Mouse (Mus musculus): ENCODE results near the gene Fbxl19.
"Not testable (repeated sequence)": the region's sequence is repeated elsewhere in the genome, so short reads cannot be mapped to it uniquely, and the experiment has no call there.

The Fbxl19 gene

GRCm38 (mm10) chr7:127730170-127730569 lies 14.2 kb upstream of the Fbxl19 start:
- DNase-seq (ENCODE audit: low read depth), result no peak

GRCm38 (mm10) chr7:127732066-127732465 lies 12.3 kb upstream of the Fbxl19 start, which contains the start of gene Ctf2:
TSS of gene Ctf2 (minus strand) at chr7:127732166.
- DNase-seq (ENCODE audit: low read depth), result not testable (repeated sequence)

GRCm38 (mm10) chr7:127745251-127745651 lies 908 bp downstream of the Fbxl19 start:
- DNase-seq (ENCODE audit: low read depth), result peak; percentile 91

DNA sequence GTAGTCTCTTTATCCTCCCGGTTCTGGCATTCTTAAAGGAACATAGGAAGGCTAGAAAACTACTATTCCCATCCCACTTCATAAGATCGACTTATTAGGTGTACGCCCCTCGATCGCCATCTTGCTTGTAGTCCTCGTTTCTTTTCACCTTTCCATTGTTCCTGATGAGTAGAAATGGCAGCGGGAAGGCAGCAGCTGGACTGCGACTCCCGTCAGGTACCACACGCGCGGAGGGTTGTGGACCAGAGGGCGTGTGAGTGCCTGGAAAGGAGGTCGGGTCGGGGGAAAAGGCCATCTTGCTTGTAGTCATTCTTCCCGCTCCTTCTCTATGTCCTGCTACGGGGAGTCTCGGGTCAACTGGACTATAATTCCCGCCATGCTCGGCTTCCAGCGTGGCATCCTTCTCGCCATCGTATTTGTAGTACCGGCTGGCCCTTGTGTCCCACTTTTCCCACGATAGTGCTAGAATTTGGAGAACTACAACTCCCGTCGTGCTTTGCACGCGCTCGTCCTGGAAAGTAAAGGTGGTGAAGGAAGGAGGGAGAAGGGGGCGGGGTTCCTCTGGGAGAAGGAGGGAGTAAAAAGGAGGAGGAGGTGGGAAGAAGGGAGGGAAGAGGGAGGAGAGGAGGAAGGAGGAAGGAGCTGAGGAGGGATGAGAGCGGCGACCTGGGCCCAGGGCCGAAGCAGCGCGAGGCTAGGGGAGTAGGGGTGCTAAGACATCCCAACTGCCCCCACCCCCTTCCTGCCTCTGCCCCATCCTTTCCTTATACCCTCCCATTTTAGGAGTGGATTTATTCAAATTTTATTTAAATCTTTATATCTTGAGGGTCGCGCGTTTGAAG lies 1.5 kb downstream of the Fbxl19 start:
- peak; percentile 86 for DNase-seq (ENCODE audit: low read depth)

- peak; percentile 24 for DNase-seq (ENCODE audit: low read depth)
These were observed 2.5 kb downstream of the Fbxl19 start for GRCm38 (mm10) chr7:127746494-127747491.

- no peak for DNase-seq (ENCODE audit: low read depth)
These were observed 3.4 kb downstream of the Fbxl19 start for GRCm38 (mm10) chr7:127747559-127748234.

- DNase-seq (ENCODE audit: low read depth), result no peak
These were observed 3.9 kb downstream of the Fbxl19 start for GRCm38 (mm10) chr7:127748235-127748560.

DNA sequence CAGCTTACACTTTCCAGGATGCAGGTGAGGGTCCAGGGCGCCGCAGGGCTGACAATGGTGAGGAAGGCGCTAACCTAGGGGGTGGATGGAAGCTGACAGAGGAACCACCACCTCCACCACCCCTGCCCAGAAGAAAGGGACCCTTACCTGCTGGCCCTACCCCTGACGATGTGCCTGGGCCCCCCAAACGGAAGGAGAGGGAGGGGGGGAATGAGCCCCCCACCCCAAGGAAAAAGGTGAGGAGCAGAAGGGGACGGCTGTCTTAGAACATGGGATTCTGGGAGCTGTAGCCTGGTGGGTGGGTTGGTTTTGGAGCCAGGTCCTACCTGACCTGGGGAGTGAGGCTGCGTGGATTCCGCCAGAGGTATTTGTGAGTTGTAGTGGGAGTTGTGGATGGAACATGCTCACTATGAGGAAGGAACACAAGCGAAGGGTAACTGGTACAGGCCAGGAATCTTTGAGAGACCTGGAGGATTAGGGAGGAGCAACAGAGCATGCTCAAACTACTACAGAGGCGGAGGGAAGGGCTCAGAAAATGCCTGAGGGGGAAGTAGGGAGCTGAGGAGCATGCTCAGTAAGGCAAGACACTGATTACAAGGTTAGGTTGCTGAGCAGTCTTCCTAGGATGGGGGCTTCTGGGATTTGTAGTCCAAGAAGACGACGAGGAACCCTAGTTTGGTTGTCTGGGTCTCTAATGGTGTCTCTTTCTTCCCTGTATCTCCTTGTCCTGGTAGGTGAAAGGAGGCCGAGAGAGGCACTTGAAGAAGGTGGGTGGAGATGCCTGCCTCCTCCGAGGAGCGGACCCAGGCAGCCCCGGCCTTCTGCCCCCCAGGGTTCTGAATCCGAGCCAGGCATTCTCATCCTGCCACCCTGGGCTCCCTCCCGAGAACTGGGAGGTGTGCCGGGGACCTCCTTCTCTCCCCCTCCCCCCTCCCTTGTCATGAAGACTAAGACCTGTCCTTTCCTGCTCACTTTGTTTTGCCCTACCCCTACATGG lies 6.1 kb downstream of the Fbxl19 start:
- DNase-seq (ENCODE audit: low read depth), result no peak

GRCm38 (mm10) chr7:127751619-127752018 lies 7.3 kb downstream of the Fbxl19 start:
- no peak for DNase-seq (ENCODE audit: low read depth)

- DNase-seq (ENCODE audit: low read depth), result no peak
These were observed 7.7 kb downstream of the Fbxl19 start for GRCm38 (mm10) chr7:127752069-127752468.

- DNase-seq (ENCODE audit: low read depth), result no peak
These were observed 8.8 kb downstream of the Fbxl19 start for GRCm38 (mm10) chr7:127753158-127753557.

- DNase-seq (ENCODE audit: low read depth), result no peak
These were observed 9.4 kb downstream of the Fbxl19 start for GRCm38 (mm10) chr7:127753741-127754140.

GRCm38 (mm10) chr7:127759716-127760115 lies 15.4 kb downstream of the Fbxl19 start:
- DNase-seq (ENCODE audit: low read depth), result no peak

- no peak for DNase-seq (ENCODE audit: low read depth)
These were observed 16.1 kb downstream of the Fbxl19 start for GRCm38 (mm10) chr7:127760478-127760877.

GRCm38 (mm10) chr7:127761026-127761425 lies 16.7 kb downstream of the Fbxl19 start:
- DNase-seq (ENCODE audit: low read depth), result peak; percentile 79

- no peak for DNase-seq (ENCODE audit: low read depth)
These were observed 19.3 kb downstream of the Fbxl19 start for GRCm38 (mm10) chr7:127763642-127764041.

DNA sequence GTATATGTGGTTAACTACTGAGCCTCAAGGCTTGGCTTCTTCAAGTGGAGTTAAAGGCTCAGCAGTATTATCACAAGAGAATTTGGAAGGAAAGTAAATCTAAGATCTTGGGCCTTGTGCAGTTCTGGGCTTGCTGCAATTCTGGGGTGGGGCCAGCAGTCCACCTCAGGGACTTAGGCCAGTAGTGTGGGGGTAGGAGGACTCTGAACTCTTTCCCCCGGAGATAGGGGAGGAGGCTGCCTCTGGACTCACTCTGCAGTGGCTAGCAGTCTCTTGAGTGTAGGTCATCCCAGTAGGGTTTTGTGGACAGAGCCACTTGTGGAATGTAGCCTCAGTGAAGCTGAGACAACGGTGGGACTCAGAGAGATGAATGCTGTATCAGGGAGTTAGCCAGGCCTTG lies 21.4 kb downstream of the Fbxl19 start:
- no peak for DNase-seq (ENCODE audit: low read depth)

GRCm38 (mm10) chr7:127766851-127767609 lies 22.7 kb downstream of the Fbxl19 start:
- DNase-seq (ENCODE audit: low read depth), result no peak

DNA sequence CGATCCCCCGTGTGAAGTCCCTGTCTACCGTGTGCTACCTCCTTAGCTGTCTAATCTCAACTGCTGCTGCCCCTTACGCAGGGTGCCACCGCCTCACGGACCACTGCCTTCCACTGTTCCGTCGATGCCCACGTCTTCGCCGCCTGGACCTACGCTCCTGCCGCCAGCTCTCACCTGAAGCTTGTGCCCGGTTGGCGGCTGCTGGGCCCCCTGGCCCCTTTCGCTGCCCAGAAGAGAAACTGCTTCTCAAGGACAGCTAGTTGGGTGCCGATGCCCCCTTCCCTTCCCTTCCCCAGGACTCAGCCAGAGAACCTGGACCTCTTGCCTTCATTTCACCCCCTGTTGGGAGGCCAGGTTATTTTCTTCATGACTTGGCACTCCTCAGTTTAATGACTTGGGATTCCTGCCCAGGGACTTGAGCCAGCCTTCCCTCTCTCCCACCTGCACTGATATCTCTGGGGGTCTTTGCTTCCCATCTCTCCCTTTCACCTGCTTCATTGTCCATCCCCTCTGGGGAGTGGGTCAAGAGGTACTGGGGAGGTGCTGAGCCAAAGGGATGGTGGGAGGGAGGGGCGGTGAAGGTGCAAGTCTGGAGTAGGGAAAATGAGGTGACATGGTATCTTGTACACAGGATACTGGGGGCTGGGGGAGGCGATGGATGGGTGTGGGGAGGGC lies 23.5 kb downstream of the Fbxl19 start:
- DNase-seq (ENCODE audit: low read depth), result no peak

Measured in naive thymus-derived CD4-positive, alpha-beta T cell, adult 2 months (primary cell).